Mouse (Mus musculus): ENCODE results near the gene Ipmk.

Ipmk gene
- long read RNA-seq, experiment 1, partial matches to known transcripts: 0 of 1 reads
- long read RNA-seq, experiment 1, other reads (novel, unspliced or antisense): 1 of 1 reads
- long read RNA-seq, experiment 2, full-length matches to known transcripts: 2 of 3 reads
- long read RNA-seq, experiment 2, partial matches to known transcripts: 0 of 3 reads
- long read RNA-seq, experiment 2, other reads (novel, unspliced or antisense): 1 of 3 reads

- intact Hi-C loops (cut with DNase I): no loop called here
Measured at GRCm38 (mm10) chr10:71347509-71347949, at the start of gene Ipmk. Gene Ipmk (plus strand): TSS chr10:71347763.

- intact Hi-C loops (cut with DNase I): no loop called here
Measured at GRCm38 (mm10) chr10:71300161-71300560, 47.4 kb upstream of the Ipmk start.

- intact Hi-C loops (cut with DNase I): no loop called here
Measured at GRCm38 (mm10) chr10:71302490-71302889, 45.1 kb upstream of the Ipmk start.

GRCm38 (mm10) chr10:71306190-71306589 is 41.4 kb upstream of the Ipmk start:
- intact Hi-C loops (cut with DNase I): no loop called here

- intact Hi-C loops (cut with DNase I): no loop called here
Measured at GRCm38 (mm10) chr10:71306759-71307158, 40.8 kb upstream of the Ipmk start.

- intact Hi-C loops (cut with DNase I): no loop called here
Measured at GRCm38 (mm10) chr10:71308199-71308598, 39.4 kb upstream of the Ipmk start.

- intact Hi-C loops (cut with DNase I): no loop called here
Measured at GRCm38 (mm10) chr10:71310288-71310687, 37.3 kb upstream of the Ipmk start.

- intact Hi-C loops (cut with DNase I): no loop called here
Measured at GRCm38 (mm10) chr10:71314596-71314995, 33.0 kb upstream of the Ipmk start.

- intact Hi-C loops (cut with DNase I): no loop called here
Measured at GRCm38 (mm10) chr10:71316056-71316455, 31.5 kb upstream of the Ipmk start.

GRCm38 (mm10) chr10:71316497-71316896 is 31.1 kb upstream of the Ipmk start:
- intact Hi-C loops (cut with DNase I): no loop called here

GRCm38 (mm10) chr10:71323669-71324068 is 23.9 kb upstream of the Ipmk start:
- intact Hi-C loops (cut with DNase I): no loop called here

GRCm38 (mm10) chr10:71326123-71326522 is 21.4 kb upstream of the Ipmk start:
- intact Hi-C loops (cut with DNase I): no loop called here

- intact Hi-C loops (cut with DNase I): loop anchor here (1.0 kb wide), 1 partner anchor 75 kb away; no protein-coding TSS in a partner anchor
Measured at GRCm38 (mm10) chr10:71326789-71327188, 20.8 kb upstream of the Ipmk start.

GRCm38 (mm10) chr10:71327386-71327785 is 20.2 kb upstream of the Ipmk start:
- intact Hi-C loops (cut with DNase I): loop anchor here (1.0 kb wide), 1 partner anchor 74 kb away; no protein-coding TSS in a partner anchor

GRCm38 (mm10) chr10:71328382-71328781 is 19.2 kb upstream of the Ipmk start:
- intact Hi-C loops (cut with DNase I): no loop called here

- intact Hi-C loops (cut with DNase I): no loop called here
Measured at GRCm38 (mm10) chr10:71328870-71329269, 18.7 kb upstream of the Ipmk start.

GRCm38 (mm10) chr10:71329295-71329694 is 18.3 kb upstream of the Ipmk start:
- intact Hi-C loops (cut with DNase I): no loop called here

GRCm38 (mm10) chr10:71330070-71330469 is 17.5 kb upstream of the Ipmk start:
- intact Hi-C loops (cut with DNase I): no loop called here

GRCm38 (mm10) chr10:71331908-71332307 is 15.7 kb upstream of the Ipmk start:
- intact Hi-C loops (cut with DNase I): no loop called here

GRCm38 (mm10) chr10:71332376-71332775 is 15.2 kb upstream of the Ipmk start:
- intact Hi-C loops (cut with DNase I): no loop called here

GRCm38 (mm10) chr10:71332859-71333258 is 14.7 kb upstream of the Ipmk start:
- intact Hi-C loops (cut with DNase I): no loop called here

GRCm38 (mm10) chr10:71337733-71338132 is 9.8 kb upstream of the Ipmk start:
- intact Hi-C loops (cut with DNase I): no loop called here

- intact Hi-C loops (cut with DNase I): no loop called here
Measured at GRCm38 (mm10) chr10:71338156-71338905, 9.2 kb upstream of the Ipmk start.
